Mouse (Mus musculus) liver (tissue): Measurements from ENCODE around the gene Kmt2e.
"Not testable (repeated sequence)": the region's sequence is repeated elsewhere in the genome, so short reads cannot be mapped to it uniquely, and the experiment has no call there.

Source experiments
- DNase-seq: peaks from one replicate; pipeline ENCODE4 v3.0.0-alpha.2; 2020; ENCODE audit warnings: mixed read lengths

The Kmt2e gene

GRCm38 (mm10) chr5:23434598-23435481 is 599 bp downstream of the Kmt2e start:
- DNase-seq, result peak; percentile 77

GRCm38 (mm10) chr5:23435482-23436125 is 1.4 kb downstream of the Kmt2e start:
- DNase-seq, result peak; percentile 74

GRCm38 (mm10) chr5:23436735-23437134 is 2.5 kb downstream of the Kmt2e start:
- DNase-seq, result no peak

GRCm38 (mm10) chr5:23439857-23440256 is 5.6 kb downstream of the Kmt2e start:
- no peak for DNase-seq

- DNase-seq, result no peak
These were observed 6.3 kb downstream of the Kmt2e start for GRCm38 (mm10) chr5:23440572-23440971.

GRCm38 (mm10) chr5:23441916-23442315 is 7.7 kb downstream of the Kmt2e start:
- DNase-seq, result no peak

GRCm38 (mm10) chr5:23444411-23444810 is 10.2 kb downstream of the Kmt2e start:
- DNase-seq, result no peak

GRCm38 (mm10) chr5:23453561-23453960 is 19.3 kb downstream of the Kmt2e start:
- DNase-seq, result not testable (repeated sequence)

- DNase-seq, result no peak
These were observed 27.4 kb downstream of the Kmt2e start for GRCm38 (mm10) chr5:23461688-23462087.

- no peak for DNase-seq
These were observed 30.0 kb downstream of the Kmt2e start for GRCm38 (mm10) chr5:23464247-23464646.

- DNase-seq, result no peak
These were observed 30.5 kb downstream of the Kmt2e start for GRCm38 (mm10) chr5:23464743-23465142.

- no peak for DNase-seq
These were observed 32.3 kb downstream of the Kmt2e start for GRCm38 (mm10) chr5:23466546-23466945.

- peak; percentile 11 for DNase-seq
These were observed 39.0 kb downstream of the Kmt2e start for GRCm38 (mm10) chr5:23473098-23473873.

GRCm38 (mm10) chr5:23483811-23484210 is 49.6 kb downstream of the Kmt2e start:
- no peak for DNase-seq

GRCm38 (mm10) chr5:23489231-23489630 is 55.0 kb downstream of the Kmt2e start:
- DNase-seq, result no peak

GRCm38 (mm10) chr5:23490797-23491196 is 56.6 kb downstream of the Kmt2e start:
- DNase-seq, result peak; percentile 33

- no peak for DNase-seq
These were observed 62.2 kb downstream of the Kmt2e start for GRCm38 (mm10) chr5:23496396-23496795.

GRCm38 (mm10) chr5:23496933-23497332 is 62.7 kb downstream of the Kmt2e start:
- DNase-seq, result no peak

- no peak for DNase-seq
These were observed 63.7 kb downstream of the Kmt2e start for GRCm38 (mm10) chr5:23497920-23498319.

GRCm38 (mm10) chr5:23499257-23499656 is 65.0 kb downstream of the Kmt2e start:
- DNase-seq, result no peak

- no peak for DNase-seq
These were observed 66.5 kb downstream of the Kmt2e start for GRCm38 (mm10) chr5:23500715-23501114.

- no peak for DNase-seq
These were observed 67.5 kb downstream of the Kmt2e start for GRCm38 (mm10) chr5:23501582-23502316.
